Comparison of ENCODE assay signal across 9 mouse cellular contexts in genomic region chr12:84010201-84010600, GRCm38 (mm10). TPM values are rescaled to one million over a fixed set of nuclear protein-coding genes. Genes with fewer than 3 reads are reported as not detected.
DNase-seq lines count a peak whose midpoint lies in the region; ATAC-seq and TF ChIP-seq lines count a peak whose summit lies in the region.
"Had no signal": no experiment of that assay in that cellular context is flagged by ENCODE, and none has a peak within 500 bp of the region (broad histone marks: within the 10 kb centered on the region; RNA-seq: fewer than 3 reads in every experiment).

No protein-coding gene starts in this region.

- 0 out of 2 replicates have a peak, but pooled peaks cover 3% of the 10 kb centered on the region for H3K27me3 ChIP-seq in heart, embryonic 12.5 days (replicated peaks)
- H3K27me3 ChIP-seq in ES-Bruce4 (ENCODE audit: control insufficient read depth, insufficient read depth, low read length, poor library complexity, severe bottlenecking), result peaks cover 4% of the 10 kb centered on the region; the same call in 1 of the 2 replicates
- H3K27me3 ChIP-seq in hindbrain, embryonic 11.5 days (ENCODE audit: control insufficient read depth, insufficient read depth, low read length), result no peaks in the 10 kb centered on the region
- peaks cover 19% of the 10 kb centered on the region for H3K27me3 ChIP-seq in liver, embryonic 16.5 days (ENCODE audit: control insufficient read depth, insufficient read depth, low read depth, low read length)

- peak overlapping the region; percentile 49 for H3K4me3 ChIP-seq in heart, embryonic 12.5 days
- H3K4me3 ChIP-seq in ES-Bruce4 (ENCODE audit: low read depth, low read length), result peak overlapping the region; percentile 51
- peak overlapping the region; percentile 43 for H3K4me3 ChIP-seq in hindbrain, embryonic 11.5 days (ENCODE audit: low read depth, low read length)
- H3K4me3 ChIP-seq in liver, embryonic 16.5 days (ENCODE audit: low read depth, low read length), result peak overlapping the region; percentile 54

- H3K27ac ChIP-seq in heart, embryonic 12.5 days (ENCODE audit: poor library complexity, severe bottlenecking), result no peak overlapping the region
- H3K27ac ChIP-seq in ES-Bruce4 (ENCODE audit: insufficient read depth, low read length), result no peak overlapping the region
- H3K27ac ChIP-seq in hindbrain, embryonic 11.5 days (ENCODE audit: low read depth, low read length), result no peak overlapping the region
- H3K27ac ChIP-seq in liver, embryonic 16.5 days (ENCODE audit: low read length), result no peak overlapping the region

- WGBS in heart, embryonic 12.5 days, result 77% methylated on average over 3 of the region's 3 CpGs
- WGBS in hindbrain, embryonic 11.5 days, result 79% methylated on average over 3 of the region's 3 CpGs
- 48% methylated on average over 3 of the region's 3 CpGs for WGBS in liver, embryonic 16.5 days (ENCODE audit: insufficient replicate concordance)

- no peak for TF ChIP-seq POLR2A in ES-Bruce4 (IDR thresholded peaks at IDR 0.05; ENCODE audit: insufficient read depth, low read length)

- no peaks in the 10 kb centered on the region for H3K36me3 ChIP-seq in heart, embryonic 12.5 days
- no peaks in the 10 kb centered on the region for H3K36me3 ChIP-seq in ES-Bruce4 (ENCODE audit: control insufficient read depth, insufficient read depth, low read length, poor library complexity, severe bottlenecking)
- H3K36me3 ChIP-seq in hindbrain, embryonic 11.5 days (ENCODE audit: control insufficient read depth, insufficient read depth, low read length), result no peaks in the 10 kb centered on the region
- H3K36me3 ChIP-seq in liver, embryonic 16.5 days (ENCODE audit: control insufficient read depth, insufficient read depth), result no peaks in the 10 kb centered on the region

- no peak overlapping the region for H3K9ac ChIP-seq in heart, embryonic 12.5 days
- H3K9ac ChIP-seq in ES-Bruce4 (ENCODE audit: low read depth, poor library complexity, severe bottlenecking), result peak overlapping the region; percentile 67; the same call in 1 of the 2 replicates
- no peak overlapping the region for H3K9ac ChIP-seq in hindbrain, embryonic 11.5 days (ENCODE audit: low read depth, low read length)
- 0 out of 2 replicates have a peak overlapping the region, but pooled peaks have one; percentile 31 for H3K9ac ChIP-seq in liver, embryonic 16.5 days (ENCODE audit: low read depth, low read length)

- H3K4me1 ChIP-seq in heart, embryonic 12.5 days (replicated peaks), result peaks cover 16% of the 10 kb centered on the region
- no peaks in the 10 kb centered on the region for H3K4me1 ChIP-seq in ES-Bruce4 (ENCODE audit: control insufficient read depth, insufficient read depth, low read length)
- H3K4me1 ChIP-seq in hindbrain, embryonic 11.5 days (replicated peaks; ENCODE audit: control insufficient read depth, insufficient read depth, low read length), result no peaks in the 10 kb centered on the region; the same call in 1 of the 2 replicates
- no peaks in the 10 kb centered on the region; the same call in none of the 2 replicates for H3K4me1 ChIP-seq in liver, embryonic 16.5 days (ENCODE audit: control insufficient read depth, low read depth, low read length)

- no peak for TF ChIP-seq CTCF in ES-Bruce4 (IDR thresholded peaks at IDR 0.05; ENCODE audit: low read depth, low read length)

- no peaks in the 10 kb centered on the region for H3K9me3 ChIP-seq in heart, embryonic 12.5 days (replicated peaks)
- no peaks in the 10 kb centered on the region; the same call in 1 of the 2 replicates for H3K9me3 ChIP-seq in ES-Bruce4 (replicated peaks; ENCODE audit: control insufficient read depth, insufficient read depth, low read length, poor library complexity, severe bottlenecking)
- no peaks in the 10 kb centered on the region for H3K9me3 ChIP-seq in hindbrain, embryonic 11.5 days (ENCODE audit: control insufficient read depth, low read length)
- H3K9me3 ChIP-seq in liver, embryonic 16.5 days (replicated peaks; ENCODE audit: control insufficient read depth, low read length), result no peaks in the 10 kb centered on the region

- intact Hi-C loops in heart, postnatal 10 days (cut with DNase I), result no loop called here

- ATAC-seq in heart, embryonic 12.5 days (ENCODE audit: insufficient number of reproducible peaks, low FRiP score), result no peak
- no peak for ATAC-seq in hindbrain, embryonic 11.5 days (ENCODE audit: low FRiP score)
- ATAC-seq in liver, embryonic 16.5 days (ENCODE audit: low read depth), result no peak

- no peak for TF ChIP-seq EP300 in ES-Bruce4 (IDR thresholded peaks at IDR 0.05; ENCODE audit: insufficient read depth, low read depth, low read length)

- DNase-seq in heart, postnatal 10 days, result no peak
- DNase-seq in hindbrain, embryonic 11.5 days (ENCODE audit: low spot score), result no peak
- no peak for DNase-seq in cerebellum, postnatal 36 days
- DNase-seq in cerebellum, adult 11 months, result no peak
- DNase-seq in layer of hippocampus, adult 9-11 months, result no peak

- H3K4me2 ChIP-seq in heart, embryonic 12.5 days, result peak overlapping the region; percentile 66
- H3K4me2 ChIP-seq in hindbrain, embryonic 11.5 days (replicated peaks; ENCODE audit: low read depth, low read length), result peak overlapping the region; percentile 49
- peak overlapping the region; percentile 49 for H3K4me2 ChIP-seq in liver, embryonic 16.5 days (ENCODE audit: low read depth, low read length)

RNA-seq across cellular contexts. Expression of gene Acot1, which starts 0.9 kb away (rescaled TPM):
- 20.0 and 21.3 TPM in 2 replicates for polyA plus RNA-seq in heart, embryonic 12.5 days (2016; fragmentation: Nextera tagmentation; extraction: Ambion mirVana)
- 100 to 1,000 TPM; 127 to 159 TPM for total RNA-seq in heart, postnatal 10 days (2021)
- polyA plus RNA-seq in ES-Bruce4 (2011; ENCODE audit: insufficient read depth, insufficient read length, low read depth, missing spikeins), result 36.4 and 48.7 TPM in 2 replicates
- polyA plus RNA-seq in hindbrain, embryonic 11.5 days (2014; fragmentation: Nextera tagmentation; extraction: Ambion mirVana), result 45.5 and 49.5 TPM in 2 replicates
- 30.2 and 36.4 TPM in 2 replicates for polyA plus RNA-seq in liver, embryonic 16.5 days (2015; fragmentation: Nextera tagmentation; extraction: Ambion mirVana)

RNA-seq across cellular contexts. Expression of gene Acot2, which starts 22.5 kb away (rescaled TPM):
- polyA plus RNA-seq in heart, embryonic 12.5 days (2016; fragmentation: Nextera tagmentation; extraction: Ambion mirVana), result 43.8 and 45.1 TPM in 2 replicates
- total RNA-seq in heart, postnatal 10 days (2021), result 100 to 1,000 TPM; 201 to 233 TPM
- polyA plus RNA-seq in ES-Bruce4 (2011; ENCODE audit: insufficient read depth, insufficient read length, low read depth, missing spikeins), result 6.5 and 6.7 TPM in 2 replicates
- polyA plus RNA-seq in hindbrain, embryonic 11.5 days (2014; fragmentation: Nextera tagmentation; extraction: Ambion mirVana), result 14.0 and 15.7 TPM in 2 replicates
- 11.2 and 12.3 TPM in 2 replicates for polyA plus RNA-seq in liver, embryonic 16.5 days (2015; fragmentation: Nextera tagmentation; extraction: Ambion mirVana)

RNA-seq across cellular contexts. Expression of gene Heatr4, which starts 25.5 kb away (rescaled TPM):
- not detected in 2 replicates for polyA plus RNA-seq in heart, embryonic 12.5 days (2016; fragmentation: Nextera tagmentation; extraction: Ambion mirVana)
- total RNA-seq in heart, postnatal 10 days (2021), result under 1 TPM in 1 of 2 experiments, not detected in 1; 0.17 TPM
- polyA plus RNA-seq in ES-Bruce4 (2011; ENCODE audit: insufficient read depth, insufficient read length, low read depth, missing spikeins), result not detected in 2 replicates
- polyA plus RNA-seq in hindbrain, embryonic 11.5 days (2014; fragmentation: Nextera tagmentation; extraction: Ambion mirVana), result 0.08 TPM in 1 of 2 replicates, not detected in the other
- polyA plus RNA-seq in liver, embryonic 16.5 days (2015; fragmentation: Nextera tagmentation; extraction: Ambion mirVana), result not detected in 2 replicates
- total RNA-seq: megakaryocyte-erythroid progenitor cell, adult 5-6 weeks had no signal

RNA-seq across cellular contexts. Expression of gene Acot4, which starts 28.0 kb away (rescaled TPM):
- 0.36 and 0.64 TPM in 2 replicates for polyA plus RNA-seq in heart, embryonic 12.5 days (2016; fragmentation: Nextera tagmentation; extraction: Ambion mirVana)
- 1 to 10 TPM; 1.6 to 2.0 TPM for total RNA-seq in heart, postnatal 10 days (2021)
- 0.21 and 0.39 TPM in 2 replicates for polyA plus RNA-seq in ES-Bruce4 (2011; ENCODE audit: insufficient read depth, insufficient read length, low read depth, missing spikeins)
- 0.14 and 0.63 TPM in 2 replicates for polyA plus RNA-seq in hindbrain, embryonic 11.5 days (2014; fragmentation: Nextera tagmentation; extraction: Ambion mirVana)
- 8.4 and 10.0 TPM in 2 replicates for polyA plus RNA-seq in liver, embryonic 16.5 days (2015; fragmentation: Nextera tagmentation; extraction: Ambion mirVana)

RNA-seq across cellular contexts. Expression of gene Gm49366, which starts 28.5 kb away (rescaled TPM):
- not detected in 2 replicates for polyA plus RNA-seq in heart, embryonic 12.5 days (2016; fragmentation: Nextera tagmentation; extraction: Ambion mirVana)
- not detected for total RNA-seq in heart, postnatal 10 days (2021)
- not detected in 2 replicates for polyA plus RNA-seq in ES-Bruce4 (2011; ENCODE audit: insufficient read depth, insufficient read length, low read depth, missing spikeins)
- not detected in 2 replicates for polyA plus RNA-seq in hindbrain, embryonic 11.5 days (2014; fragmentation: Nextera tagmentation; extraction: Ambion mirVana)
- not detected in 2 replicates for polyA plus RNA-seq in liver, embryonic 16.5 days (2015; fragmentation: Nextera tagmentation; extraction: Ambion mirVana)
- total RNA-seq: megakaryocyte-erythroid progenitor cell, adult 5-6 weeks had no signal

Comparison
In these comparisons a context has a peak if more than half of its experiments do, and no peak if none do; other contexts are left out.
1. H3K9ac ChIP-seq: peak in ES-Bruce4 (single experiment) and liver, embryonic 16.5 days (single experiment); none in heart, embryonic 12.5 days (single experiment) and hindbrain, embryonic 11.5 days (single experiment).
2. Peak in every context shown above with its lines, with median percentiles within 50 percentile points of each other: H3K4me2 ChIP-seq and H3K4me3 ChIP-seq.